Mouse (Mus musculus): ENCODE data around the gene Gm20388. TPM values are rescaled to one million over a fixed set of nuclear protein-coding genes. Genes with fewer than 3 reads are reported as not detected.
A peak's percentile ranks its signal among the peaks of the same experiment; 100 is the strongest.

Gm20388 gene
- polyA plus RNA-seq, 1 experiment from 2014 or later = 12.4 TPM

- H3K27ac ChIP-seq (ENCODE audit: low read depth, low read length) = no peak overlapping the region
- no peaks in the 10 kb centered on the region for H3K9me3 ChIP-seq (ENCODE audit: control insufficient read depth, low read length)
- H3K27me3 ChIP-seq (replicated peaks; ENCODE audit: control insufficient read depth, insufficient read depth, low read length) = no peaks in the 10 kb centered on the region
- no peaks in the 10 kb centered on the region for H3K36me3 ChIP-seq (ENCODE audit: control insufficient read depth, insufficient read depth, low read length)
- 89% methylated on average over 7 of the region's 7 CpGs for WGBS
- H3K4me1 ChIP-seq (ENCODE audit: control insufficient read depth, insufficient read depth, low read depth, low read length) = peaks cover 7% of the 10 kb centered on the region
- no peak overlapping the region for H3K4me3 ChIP-seq (ENCODE audit: low read length)
- ATAC-seq = no peak
- H3K9ac ChIP-seq (ENCODE audit: low read depth, low read length) = no peak overlapping the region
- no peak overlapping the region for H3K4me2 ChIP-seq (ENCODE audit: low read length)
Observed at GRCm38 (mm10) chr8:123048402-123048801, 3137.8 kb downstream of the Gm20388 start.

GRCm38 (mm10) chr8:123051458-123051857, 3140.8 kb downstream of the Gm20388 start:
- WGBS = 80% methylated on average over 5 of the region's 5 CpGs
- no peak for ATAC-seq
- H3K27ac ChIP-seq (ENCODE audit: low read depth, low read length) = no peak overlapping the region
- H3K4me2 ChIP-seq (ENCODE audit: low read length) = no peak overlapping the region
- H3K9me3 ChIP-seq (ENCODE audit: control insufficient read depth, low read length) = no peaks in the 10 kb centered on the region
- no peak overlapping the region for H3K4me3 ChIP-seq (ENCODE audit: low read length)
- H3K4me1 ChIP-seq (ENCODE audit: control insufficient read depth, insufficient read depth, low read depth, low read length) = no peaks in the 10 kb centered on the region
- H3K36me3 ChIP-seq (ENCODE audit: control insufficient read depth, insufficient read depth, low read length) = no peaks in the 10 kb centered on the region
- H3K9ac ChIP-seq (ENCODE audit: low read depth, low read length) = no peak overlapping the region
- H3K27me3 ChIP-seq (replicated peaks; ENCODE audit: control insufficient read depth, insufficient read depth, low read length) = no peaks in the 10 kb centered on the region

GRCm38 (mm10) chr8:123062721-123063120, 3152.1 kb downstream of the Gm20388 start, which contains the start of gene Spg7:
Gene Spg7, plus strand, starts transcription at chr8:123062942.
- 76% methylated on average over 7 of the region's 7 CpGs for WGBS
- H3K9me3 ChIP-seq (ENCODE audit: control insufficient read depth, low read length) = no peaks in the 10 kb centered on the region
- no peak for ATAC-seq

GRCm38 (mm10) chr8:123064072-123064471, 3153.4 kb downstream of the Gm20388 start:
- H3K27me3 ChIP-seq (replicated peaks; ENCODE audit: control insufficient read depth, insufficient read depth, low read length) = no peaks in the 10 kb centered on the region
- H3K4me3 ChIP-seq (ENCODE audit: low read length) = peak overlapping the region; percentile 94
- peak overlapping the region; percentile 97; the same call in 1 of the 2 replicates for H3K27ac ChIP-seq (ENCODE audit: low read depth, low read length)
- H3K4me2 ChIP-seq (ENCODE audit: low read length) = peak overlapping the region; percentile 75
- peak overlapping the region; percentile 72; the same call in 1 of the 2 replicates for H3K9ac ChIP-seq (ENCODE audit: low read depth, low read length)
- H3K9me3 ChIP-seq (ENCODE audit: control insufficient read depth, low read length) = no peaks in the 10 kb centered on the region
- peaks cover 23% of the 10 kb centered on the region for H3K4me1 ChIP-seq (ENCODE audit: control insufficient read depth, insufficient read depth, low read depth, low read length)
- 71% methylated on average over 4 of the region's 4 CpGs for WGBS
- ATAC-seq = no peak
- no peaks in the 10 kb centered on the region for H3K36me3 ChIP-seq (ENCODE audit: control insufficient read depth, insufficient read depth, low read length)

More at GRCm38 (mm10) chr8:123062721-123063120, 3152.1 kb downstream of the Gm20388 start, which contains the start of gene Spg7:
- Histone ChIP-seq H3K27ac (ENCODE audit: low read depth, low read length) (no peak within 1 kb of the TSS), H3K4me3 (ENCODE audit: low read length) (no peak within 1 kb of the TSS), H3K4me2 (ENCODE audit: low read length) (no peak within 1 kb of the TSS), H3K4me1 (ENCODE audit: control insufficient read depth, insufficient read depth, low read depth, low read length) (peaks cover 23% of the 10 kb centered on the region), H3K36me3 (ENCODE audit: control insufficient read depth, insufficient read depth, low read length) (no peaks in the 10 kb centered on the region), H3K9ac (ENCODE audit: low read depth, low read length) (no peak within 1 kb of the TSS), H3K27me3 (replicated peaks; ENCODE audit: control insufficient read depth, insufficient read depth, low read length) (no peaks in the 10 kb centered on the region)

- H3K9ac ChIP-seq (ENCODE audit: low read depth, low read length) = peak overlapping the region; percentile 72
- no peaks in the 10 kb centered on the region for H3K36me3 ChIP-seq (ENCODE audit: control insufficient read depth, insufficient read depth, low read length)
- peak overlapping the region; percentile 97 for H3K27ac ChIP-seq (ENCODE audit: low read depth, low read length)
- H3K27me3 ChIP-seq (replicated peaks; ENCODE audit: control insufficient read depth, insufficient read depth, low read length) = no peaks in the 10 kb centered on the region
- H3K4me2 ChIP-seq (ENCODE audit: low read length) = peak overlapping the region; percentile 75
- peaks cover 23% of the 10 kb centered on the region for H3K4me1 ChIP-seq (ENCODE audit: control insufficient read depth, insufficient read depth, low read depth, low read length)
- peak overlapping the region; percentile 94 for H3K4me3 ChIP-seq (ENCODE audit: low read length)
- under 1% methylated on average over 14 of the region's 14 CpGs for WGBS
- peak; percentile 53 for ATAC-seq
- H3K9me3 ChIP-seq (ENCODE audit: control insufficient read depth, low read length) = no peaks in the 10 kb centered on the region
Observed at GRCm38 (mm10) chr8:123064809-123065213, 3154.2 kb downstream of the Gm20388 start.

- ATAC-seq = peak; percentile 97
- H3K9me3 ChIP-seq (ENCODE audit: control insufficient read depth, low read length) = no peaks in the 10 kb centered on the region
- peak overlapping the region; percentile 94 for H3K4me3 ChIP-seq (ENCODE audit: low read length)
- H3K4me2 ChIP-seq (ENCODE audit: low read length) = peak overlapping the region; percentile 75
- peak overlapping the region; percentile 97 for H3K27ac ChIP-seq (ENCODE audit: low read depth, low read length)
- H3K27me3 ChIP-seq (replicated peaks; ENCODE audit: control insufficient read depth, insufficient read depth, low read length) = no peaks in the 10 kb centered on the region
- under 1% methylated on average over 79 of the region's 84 CpGs for WGBS
- no peaks in the 10 kb centered on the region for H3K36me3 ChIP-seq (ENCODE audit: control insufficient read depth, insufficient read depth, low read length)
- H3K9ac ChIP-seq (ENCODE audit: low read depth, low read length) = peak overlapping the region; percentile 99
- H3K4me1 ChIP-seq (ENCODE audit: control insufficient read depth, insufficient read depth, low read depth, low read length) = peaks cover 23% of the 10 kb centered on the region
Observed at GRCm38 (mm10) chr8:123065214-123066100, 3154.8 kb downstream of the Gm20388 start.

- no peaks in the 10 kb centered on the region for H3K27me3 ChIP-seq (replicated peaks; ENCODE audit: control insufficient read depth, insufficient read depth, low read length)
- H3K4me3 ChIP-seq (ENCODE audit: low read length) = peak overlapping the region; percentile 94
- ATAC-seq = no peak
- 0 out of 2 replicates have a peak, but pooled peaks cover 1% of the 10 kb centered on the region for H3K36me3 ChIP-seq (ENCODE audit: control insufficient read depth, insufficient read depth, low read length)
- WGBS = 40% methylated on average over 7 of the region's 7 CpGs
- peaks cover 23% of the 10 kb centered on the region for H3K4me1 ChIP-seq (ENCODE audit: control insufficient read depth, insufficient read depth, low read depth, low read length)
- H3K9ac ChIP-seq (ENCODE audit: low read depth, low read length) = peak overlapping the region; percentile 99
- no peaks in the 10 kb centered on the region for H3K9me3 ChIP-seq (ENCODE audit: control insufficient read depth, low read length)
- peak overlapping the region; percentile 97 for H3K27ac ChIP-seq (ENCODE audit: low read depth, low read length)
- peak overlapping the region; percentile 69 for H3K4me2 ChIP-seq (ENCODE audit: low read length)
Observed at GRCm38 (mm10) chr8:123066101-123066683, 3155.6 kb downstream of the Gm20388 start.

- Histone ChIP-seq H3K27me3 (replicated peaks; ENCODE audit: control insufficient read depth, insufficient read depth, low read length) (no peaks in the 10 kb centered on the region), H3K4me3 (ENCODE audit: low read length) (no peak overlapping the region), H3K4me1 (ENCODE audit: control insufficient read depth, insufficient read depth, low read depth, low read length) (peaks cover 12% of the 10 kb centered on the region), H3K9ac (ENCODE audit: low read depth, low read length) (no peak overlapping the region), H3K9me3 (ENCODE audit: control insufficient read depth, low read length) (no peaks in the 10 kb centered on the region), H3K27ac (ENCODE audit: low read depth, low read length) (no peak overlapping the region), H3K36me3 (ENCODE audit: control insufficient read depth, insufficient read depth, low read length) (peaks cover 11% of the 10 kb centered on the region), H3K4me2 (ENCODE audit: low read length) (no peak overlapping the region)
- no peak for ATAC-seq
- 60% methylated on average over 4 of the region's 4 CpGs for WGBS
Observed at GRCm38 (mm10) chr8:123071176-123071575, 3160.5 kb downstream of the Gm20388 start.

GRCm38 (mm10) chr8:123077213-123077612, 3166.6 kb downstream of the Gm20388 start:
- H3K27me3 ChIP-seq (replicated peaks; ENCODE audit: control insufficient read depth, insufficient read depth, low read length) = no peaks in the 10 kb centered on the region
- no peak for ATAC-seq
- H3K9ac ChIP-seq (ENCODE audit: low read depth, low read length) = no peak overlapping the region
- H3K4me2 ChIP-seq (ENCODE audit: low read length) = no peak overlapping the region
- H3K4me1 ChIP-seq (ENCODE audit: control insufficient read depth, insufficient read depth, low read depth, low read length) = no peaks in the 10 kb centered on the region
- no peak overlapping the region for H3K27ac ChIP-seq (ENCODE audit: low read depth, low read length)
- H3K9me3 ChIP-seq (ENCODE audit: control insufficient read depth, low read length) = no peaks in the 10 kb centered on the region
- no peak overlapping the region for H3K4me3 ChIP-seq (ENCODE audit: low read length)
- peaks cover 25% of the 10 kb centered on the region for H3K36me3 ChIP-seq (ENCODE audit: control insufficient read depth, insufficient read depth, low read length)
- WGBS = 94% methylated on average over 6 of the region's 6 CpGs
